Mouse (Mus musculus) testis, adult 2 months (tissue): ENCODE results near the gene Srrm1. TPM values are rescaled to one million over a fixed set of nuclear protein-coding genes. Genes with fewer than 3 reads are reported as not detected.
"Not testable (repeated sequence)": the region's sequence is repeated elsewhere in the genome, so short reads cannot be mapped to it uniquely, and the experiment has no call there.

Experiments
- H3K27ac ChIP-seq: fragments of 200-500 bp; 2 replicates; pipeline ENCODE4 v1.5.1; 2012; ENCODE audit warnings: low read depth, low read length; ENCODE audit not compliant: control insufficient read depth, insufficient read depth
- H3K27me3 ChIP-seq: fragments of 200-500 bp; 2 replicates; pipeline ENCODE4 v1.6.1; 2012; ENCODE audit warnings: mild to moderate bottlenecking, low read length, moderate library complexity; ENCODE audit not compliant: control insufficient read depth, insufficient read depth
- H3K36me3 ChIP-seq: fragments of 200-500 bp; 2 replicates; pipeline ENCODE4 v1.6.1; 2012; ENCODE audit warnings: mild to moderate bottlenecking, low read length; ENCODE audit not compliant: control insufficient read depth, insufficient read depth
- H3K4me1 ChIP-seq: fragments of 200-500 bp; 2 replicates; pipeline ENCODE4 v1.6.1; 2012; ENCODE audit warnings: low read length; ENCODE audit not compliant: control insufficient read depth, insufficient read depth
- H3K4me3 ChIP-seq: fragments of 200-500 bp; 2 replicates; pipeline ENCODE4 v1.5.1; 2012; ENCODE audit warnings: low read depth, mild to moderate bottlenecking, low read length, moderate library complexity, mixed read lengths; ENCODE audit not compliant: control insufficient read depth
- CTCF ChIP-seq: fragments of 200-500 bp; IDR thresholded peaks from 2 replicates; pipeline ENCODE4 v1.5.1; 2012; ENCODE audit warnings: low read depth, mild to moderate bottlenecking, inconsistent platforms, low read length, moderate library complexity; ENCODE audit not compliant: control insufficient read depth, insufficient read depth, insufficient replicate concordance
- POLR2A ChIP-seq: fragments of 200-500 bp; IDR thresholded peaks from 2 replicates; pipeline ENCODE4 v1.6.1; 2012; ENCODE audit warnings: low read depth, mild to moderate bottlenecking, inconsistent platforms, low read length, moderate library complexity; ENCODE audit not compliant: control insufficient read depth
- polyA plus RNA-seq: library from polyadenylated mRNA; depleted of rRNA; stranded (reverse); fragments of >200 nt; gene quantifications from 2 replicates; pipeline ENCODE4 v1.2.3, GENCODE M21; 2012

Srrm1 gene
- polyA plus RNA-seq, 1 experiment, result 25.7 TPM

- no peaks in the 10 kb centered on the region for H3K4me1 ChIP-seq
- no peaks in the 10 kb centered on the region for H3K27me3 ChIP-seq
- H3K27ac ChIP-seq, result no peak overlapping the region
- no peak overlapping the region for H3K4me3 ChIP-seq
- TF ChIP-seq POLR2A (no peak), CTCF (no peak)
- no peaks in the 10 kb centered on the region for H3K36me3 ChIP-seq
These were observed 17.3 kb upstream of the Srrm1 start for GRCm38 (mm10) chr4:135370372-135370771.

GRCm38 (mm10) chr4:135362828-135363227 is 9.7 kb upstream of the Srrm1 start:
- Histone ChIP-seq H3K36me3 (no peaks in the 10 kb centered on the region), H3K4me3 (no peak overlapping the region), H3K4me1 (no peaks in the 10 kb centered on the region), H3K27ac (no peak overlapping the region), H3K27me3 (no peaks in the 10 kb centered on the region)
- TF ChIP-seq CTCF (no peak), POLR2A (no peak)

- Histone ChIP-seq H3K27ac (no peak overlapping the region), H3K4me1 (no peaks in the 10 kb centered on the region), H3K36me3 (no peaks in the 10 kb centered on the region), H3K27me3 (no peaks in the 10 kb centered on the region), H3K4me3 (no peak overlapping the region)
- TF ChIP-seq POLR2A (no peak), CTCF (no peak)
These were observed 8.6 kb upstream of the Srrm1 start for GRCm38 (mm10) chr4:135361722-135362121.

- Histone ChIP-seq H3K4me3 (no peak overlapping the region), H3K36me3 (no peaks in the 10 kb centered on the region), H3K27ac (no peak overlapping the region), H3K4me1 (peaks cover 7% of the 10 kb centered on the region), H3K27me3 (no peaks in the 10 kb centered on the region)
- TF ChIP-seq POLR2A (no peak), CTCF (peak; percentile 28; the same call in 1 of the 2 replicates)
These were observed 5.6 kb upstream of the Srrm1 start for GRCm38 (mm10) chr4:135358736-135359135.

GRCm38 (mm10) chr4:135357221-135357920 is 4.2 kb upstream of the Srrm1 start:
- H3K4me3 ChIP-seq, result no peak overlapping the region
- H3K36me3 ChIP-seq, result no peaks in the 10 kb centered on the region
- no peaks in the 10 kb centered on the region for H3K27me3 ChIP-seq
- TF ChIP-seq CTCF (no peak), POLR2A (no peak)
- no peak overlapping the region for H3K27ac ChIP-seq
- peaks cover 7% of the 10 kb centered on the region for H3K4me1 ChIP-seq

- H3K4me1 ChIP-seq, result peaks cover 9% of the 10 kb centered on the region
- TF ChIP-seq CTCF (no peak), POLR2A (no peak)
- H3K27me3 ChIP-seq, result no peaks in the 10 kb centered on the region
- no peak overlapping the region for H3K4me3 ChIP-seq
- H3K36me3 ChIP-seq, result no peaks in the 10 kb centered on the region
- H3K27ac ChIP-seq, result no peak overlapping the region
These were observed 2.9 kb upstream of the Srrm1 start for GRCm38 (mm10) chr4:135355886-135356550.

- peak overlapping the region; percentile 65; the same call in 1 of the 2 replicates for H3K27ac ChIP-seq
- H3K36me3 ChIP-seq, H3K4me3 ChIP-seq, H3K4me1 ChIP-seq, H3K27me3 ChIP-seq: not testable (repeated sequence)
These were observed 1.6 kb upstream of the Srrm1 start for GRCm38 (mm10) chr4:135354751-135355150.

- TF ChIP-seq POLR2A, result no peak
- H3K27ac ChIP-seq, result peak overlapping the region; percentile 91
These were observed 801 bp upstream of the Srrm1 start for GRCm38 (mm10) chr4:135353794-135354450.

More at GRCm38 (mm10) chr4:135353794-135354450, 801 bp upstream of the Srrm1 start:
- Histone ChIP-seq H3K4me3 (peak overlapping the region; percentile 98), H3K36me3 (no peaks in the 10 kb centered on the region), H3K27me3 (no peaks in the 10 kb centered on the region), H3K4me1 (peaks cover 9% of the 10 kb centered on the region)
